Mouse (Mus musculus) midbrain, embryonic 14.5 days (tissue): Measurements from ENCODE around the gene Cnga1. TPM values are rescaled to one million over a fixed set of nuclear protein-coding genes. Genes with fewer than 3 reads are reported as not detected.

ENCODE experiments used
- ATAC-seq: fragments of 200-750 bp; cut with Nextera tagmentation; 2 replicates; pipeline ENCODE4 v1.8.0; 2017; ENCODE audit warnings: moderate number of reproducible peaks, moderate library complexity; ENCODE audit not compliant: low FRiP score, low TSS enrichment
- DNase-seq: peaks from one replicate; pipeline ENCODE4 v3.0.0-alpha.2; 2015
- H3K27ac ChIP-seq: fragments of 300-500 bp; sonication (generic); replicated peaks from 2 replicates; pipeline ENCODE4 v1.5.1; 2014; ENCODE audit warnings: mild to moderate bottlenecking, low read depth, low read length, moderate library complexity
- H3K27me3 ChIP-seq: fragments of 300-500 bp; sonication (generic); 2 replicates; pipeline ENCODE4 v1.6.1; 2014; ENCODE audit warnings: low read length, control low read depth, mixed read lengths; ENCODE audit not compliant: control insufficient read depth, insufficient read depth
- H3K36me3 ChIP-seq: fragments of 300-500 bp; sonication (generic); 2 replicates; pipeline ENCODE4 v1.6.1; 2014; ENCODE audit warnings: low read length, control low read depth; ENCODE audit not compliant: control insufficient read depth, insufficient read depth
- H3K4me1 ChIP-seq: fragments of 300-500 bp; sonication (generic); 2 replicates; pipeline ENCODE4 v1.6.1; 2014; ENCODE audit warnings: mild to moderate bottlenecking, antibody characterized with exemption, low read length, control low read depth; ENCODE audit not compliant: control insufficient read depth, insufficient read depth
- H3K4me2 ChIP-seq: fragments of 300-500 bp; sonication (generic); 2 replicates; pipeline ENCODE4 v1.6.1; 2014; ENCODE audit warnings: mild to moderate bottlenecking, low read length, moderate library complexity
- H3K4me3 ChIP-seq: fragments of 300-500 bp; sonication (generic); replicated peaks from 2 replicates; pipeline ENCODE4 v1.5.1; 2014; ENCODE audit warnings: low read depth, low read length
- H3K9ac ChIP-seq: fragments of 300-500 bp; sonication (generic); replicated peaks from 2 replicates; pipeline ENCODE4 v1.6.1; 2014; ENCODE audit warnings: mild to moderate bottlenecking, low read length, moderate library complexity
- H3K9me3 ChIP-seq: fragments of 300-500 bp; sonication (generic); 2 replicates; pipeline ENCODE4 v1.6.1; 2016; ENCODE audit warnings: low read length, control low read depth, mixed read lengths; ENCODE audit not compliant: control insufficient read depth
- WGBS: fragments of 180-500 bp; shearing (Covaris S2); extraction: QIAGEN DNeasy Blood & Tissue Kit; methylation state at CpG from one replicate; pipeline ENCODE4 v1.1.7; 2014; 5-methylcytosine and 5-hydroxymethylcytosine counted together
- polyA plus RNA-seq: library from polyadenylated mRNA; unstranded; fragments of >200 nt; fragmentation: Nextera tagmentation; extraction: Ambion mirVana; gene quantifications from 2 replicates; pipeline ENCODE4 v1.2.1, GENCODE M21; 2014

The Cnga1 gene
- polyA plus RNA-seq, 1 experiment from 2014 or later = 0.12 TPM

GRCm38 (mm10) chr5:72647418-72647907 lies 3.4 kb upstream of the Cnga1 start, which contains the start of gene Nipal1:
Nipal1 (plus strand) TSS chr5:72647795.
- peaks cover 9% of the 10 kb centered on the region; the same call in 1 of the 2 replicates for H3K27me3 ChIP-seq
- H3K4me3 ChIP-seq = peak within 1 kb of the TSS; percentile 48
- WGBS = under 1% methylated on average over 25 of the region's 25 CpGs
- peak; percentile 92 for ATAC-seq
- no peaks in the 10 kb centered on the region; the same call in 1 of the 2 replicates for H3K4me1 ChIP-seq
- peak; percentile 79 for DNase-seq
- no peaks in the 10 kb centered on the region for H3K36me3 ChIP-seq
- H3K9ac ChIP-seq = peak within 1 kb of the TSS; percentile 37
- no peaks in the 10 kb centered on the region for H3K9me3 ChIP-seq
- H3K27ac ChIP-seq = no peak within 1 kb of the TSS
- H3K4me2 ChIP-seq = peak within 1 kb of the TSS; percentile 78

- H3K9me3 ChIP-seq = no peaks in the 10 kb centered on the region
- H3K27ac ChIP-seq = no peak overlapping the region
- peak overlapping the region; percentile 48 for H3K4me3 ChIP-seq
- H3K4me1 ChIP-seq = no peaks in the 10 kb centered on the region; the same call in 1 of the 2 replicates
- peak overlapping the region; percentile 78 for H3K4me2 ChIP-seq
- ATAC-seq (peak; percentile 21; the same call in 1 of the 2 replicates), DNase-seq (no peak)
- WGBS = 29% methylated on average over 10 of the region's 10 CpGs
- peaks cover 9% of the 10 kb centered on the region; the same call in 1 of the 2 replicates for H3K27me3 ChIP-seq
- H3K36me3 ChIP-seq = no peaks in the 10 kb centered on the region
- H3K9ac ChIP-seq = peak overlapping the region; percentile 37; the same call in 1 of the 2 replicates
These were observed 2.9 kb upstream of the Cnga1 start for GRCm38 (mm10) chr5:72646996-72647395.

- no peak for DNase-seq
- Histone ChIP-seq H3K4me1 (no peaks in the 10 kb centered on the region; the same call in 1 of the 2 replicates), H3K9ac (no peak overlapping the region), H3K27ac (no peak overlapping the region), H3K9me3 (no peaks in the 10 kb centered on the region), H3K4me2 (no peak overlapping the region), H3K36me3 (no peaks in the 10 kb centered on the region), H3K4me3 (no peak overlapping the region), H3K27me3 (peaks cover 9% of the 10 kb centered on the region; the same call in 1 of the 2 replicates)
- no peak for ATAC-seq
- 37% methylated on average over 10 of the region's 10 CpGs for WGBS
These were observed 2.1 kb upstream of the Cnga1 start for GRCm38 (mm10) chr5:72646131-72646530.

GRCm38 (mm10) chr5:72643655-72644054 lies 420 bp downstream of the Cnga1 start:
- WGBS = 37% methylated on average over 7 of the region's 7 CpGs
- H3K4me2 ChIP-seq = no peak overlapping the region
- peaks cover 9% of the 10 kb centered on the region; the same call in 1 of the 2 replicates for H3K27me3 ChIP-seq
- H3K27ac ChIP-seq = no peak overlapping the region
- H3K9me3 ChIP-seq = no peaks in the 10 kb centered on the region
- no peak overlapping the region for H3K9ac ChIP-seq
- H3K36me3 ChIP-seq = no peaks in the 10 kb centered on the region
- ATAC-seq (no peak), DNase-seq (no peak)
- H3K4me1 ChIP-seq = no peaks in the 10 kb centered on the region; the same call in 1 of the 2 replicates
- no peak overlapping the region for H3K4me3 ChIP-seq

- Histone ChIP-seq H3K4me1 (no peaks in the 10 kb centered on the region), H3K9me3 (no peaks in the 10 kb centered on the region), H3K4me3 (no peak overlapping the region), H3K4me2 (no peak overlapping the region), H3K36me3 (no peaks in the 10 kb centered on the region), H3K27me3 (no peaks in the 10 kb centered on the region), H3K9ac (no peak overlapping the region), H3K27ac (no peak overlapping the region)
- WGBS = 88% methylated on average over 1 of the region's 1 CpGs
- ATAC-seq (no peak), DNase-seq (no peak)
These were observed 4.0 kb downstream of the Cnga1 start for GRCm38 (mm10) chr5:72640072-72640471.

GRCm38 (mm10) chr5:72636576-72636975 lies 7.5 kb downstream of the Cnga1 start:
- ATAC-seq (no peak), DNase-seq (no peak)
- no peak overlapping the region for H3K4me3 ChIP-seq
- H3K36me3 ChIP-seq = no peaks in the 10 kb centered on the region
- WGBS = 94% methylated on average over 3 of the region's 3 CpGs
- H3K9ac ChIP-seq = no peak overlapping the region
- no peaks in the 10 kb centered on the region for H3K4me1 ChIP-seq
- no peak overlapping the region for H3K4me2 ChIP-seq
- H3K27me3 ChIP-seq = no peaks in the 10 kb centered on the region
- H3K9me3 ChIP-seq = no peaks in the 10 kb centered on the region
- H3K27ac ChIP-seq = no peak overlapping the region

GRCm38 (mm10) chr5:72636122-72636521 lies 8.0 kb downstream of the Cnga1 start:
- Histone ChIP-seq H3K4me3 (no peak overlapping the region), H3K9ac (no peak overlapping the region), H3K4me2 (no peak overlapping the region), H3K4me1 (no peaks in the 10 kb centered on the region), H3K36me3 (no peaks in the 10 kb centered on the region), H3K27ac (no peak overlapping the region), H3K9me3 (no peaks in the 10 kb centered on the region), H3K27me3 (no peaks in the 10 kb centered on the region)
- WGBS = 76% methylated on average over 3 of the region's 3 CpGs
- ATAC-seq = no peak
- DNase-seq = no peak

GRCm38 (mm10) chr5:72634791-72635271 lies 9.2 kb downstream of the Cnga1 start:
- DNase-seq (no peak), ATAC-seq (no peak)
- Histone ChIP-seq H3K9ac (no peak overlapping the region), H3K36me3 (no peaks in the 10 kb centered on the region), H3K4me3 (no peak overlapping the region), H3K27me3 (no peaks in the 10 kb centered on the region), H3K4me2 (no peak overlapping the region), H3K9me3 (no peaks in the 10 kb centered on the region), H3K27ac (no peak overlapping the region), H3K4me1 (no peaks in the 10 kb centered on the region)
- 91% methylated on average over 9 of the region's 9 CpGs for WGBS

GRCm38 (mm10) chr5:72630026-72630425 lies 14.0 kb downstream of the Cnga1 start:
- Histone ChIP-seq H3K9ac (no peak overlapping the region), H3K27ac (no peak overlapping the region), H3K27me3 (no peaks in the 10 kb centered on the region), H3K4me1 (no peaks in the 10 kb centered on the region), H3K9me3 (no peaks in the 10 kb centered on the region), H3K36me3 (no peaks in the 10 kb centered on the region), H3K4me3 (no peak overlapping the region), H3K4me2 (no peak overlapping the region)
- ATAC-seq (no peak), DNase-seq (no peak)
- WGBS = 90% methylated on average over 6 of the region's 6 CpGs
